Mouse (Mus musculus) thymus, adult 18-20 months (tissue): ENCODE measurements around the gene Lrrc29.

Source experiments
- DNase-seq, 2 experiments: peaks; one replicate each; pipeline ENCODE4 v3.0.0; 2022; ENCODE audit warnings: mixed read lengths in 2 of 2

Gene Lrrc29

GRCm38 (mm10) chr8:105264024-105264982, 61.8 kb downstream of the Lrrc29 start, which contains the start of the genes Tradd and Fbxl8:
TSS of gene Tradd (minus strand) at chr8:105264609.
TSS of gene Fbxl8 (plus strand) at chr8:105264648.
- DNase-seq, result peak; percentile 70 to 71

- DNase-seq, result no peak
Observed at GRCm38 (mm10) chr8:105263244-105263912, 62.7 kb downstream of the Lrrc29 start.
